Mouse (Mus musculus) C2C12 (cell line): ENCODE results near the gene Ldlrad1.

Experiments
- CEBPB ChIP-seq: IDR thresholded peaks from one replicate; pipeline ENCODE4 v1.6.1; 2011; ENCODE audit warnings: low read depth, mild to moderate bottlenecking, control low read depth, moderate library complexity
- CTCF ChIP-seq: IDR thresholded peaks from one replicate; pipeline ENCODE4 v1.5.1; 2011; ENCODE audit not compliant: control insufficient read depth, insufficient read depth, insufficient read length
- FOSL1 ChIP-seq: IDR thresholded peaks from one replicate; pipeline ENCODE4 v1.8.0; 2011; ENCODE audit warnings: mild to moderate bottlenecking, low read length; ENCODE audit not compliant: poor library complexity, insufficient read depth, severe bottlenecking
- MAX ChIP-seq: IDR thresholded peaks from one replicate; pipeline ENCODE4 v1.6.1; 2011; ENCODE audit warnings: mild to moderate bottlenecking, control low read depth
- MYOD1 ChIP-seq: IDR thresholded peaks from one replicate; pipeline ENCODE4 v1.6.1; 2011; ENCODE audit warnings: low read depth; ENCODE audit not compliant: control insufficient read depth, insufficient read length
- USF1 ChIP-seq: IDR thresholded peaks from one replicate; pipeline ENCODE4 v1.6.1; 2011; ENCODE audit warnings: low read depth, mild to moderate bottlenecking, control low read depth, moderate library complexity

DNA sequence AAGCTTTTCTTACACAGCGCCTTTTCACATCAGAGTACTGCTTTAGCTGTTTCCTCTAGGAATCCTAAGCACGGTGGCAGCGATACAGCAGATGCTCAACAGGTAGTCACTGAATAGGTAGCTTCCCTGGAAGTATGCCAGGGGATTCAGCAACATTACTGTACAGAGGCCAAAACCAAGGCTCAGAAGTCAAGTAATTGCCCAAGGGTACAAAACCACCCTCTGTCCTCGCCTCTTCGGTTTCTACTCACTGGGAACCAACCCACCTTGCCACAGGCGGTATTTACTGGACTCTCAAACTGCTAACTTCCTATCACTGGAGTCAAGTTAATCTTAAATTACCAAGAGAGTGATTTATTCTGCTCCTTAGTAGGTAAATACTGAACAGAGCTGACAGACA, 31.2 kb downstream of the Ldlrad1 start:
- TF ChIP-seq CTCF: no peak
- TF ChIP-seq CEBPB: no peak
- no peak for TF ChIP-seq MYOD1
- TF ChIP-seq FOSL1: no peak
- TF ChIP-seq MAX: no peak
- TF ChIP-seq USF1: no peak
